Mouse (Mus musculus) neural tube, embryonic 12.5 days (tissue): Measurements from ENCODE around the gene Lingo3. TPM values are rescaled to one million over a fixed set of nuclear protein-coding genes. Genes with fewer than 3 reads are reported as not detected.
A peak's percentile ranks its signal among the peaks of the same experiment; 100 is the strongest.
"Not testable (repeated sequence)": the region's sequence is repeated elsewhere in the genome, so short reads cannot be mapped to it uniquely, and the experiment has no call there.

Experiments
- ATAC-seq: fragments of 200-750 bp; cut with Nextera tagmentation; 2 replicates; pipeline ENCODE4 v1.8.0; 2017; ENCODE audit warnings: low read depth, mild to moderate bottlenecking, moderate TSS enrichment, moderate library complexity; ENCODE audit not compliant: low FRiP score
- H3K27ac ChIP-seq: fragments of 300-500 bp; sonication (generic); 2 replicates; pipeline ENCODE4 v1.5.1; 2016
- H3K27me3 ChIP-seq: fragments of 300-500 bp; sonication (generic); replicated peaks from 2 replicates; pipeline ENCODE4 v1.6.1; 2016; ENCODE audit warnings: mild to moderate bottlenecking
- H3K36me3 ChIP-seq: fragments of 300-500 bp; sonication (generic); 2 replicates; pipeline ENCODE4 v1.6.1; 2016; ENCODE audit warnings: mild to moderate bottlenecking
- H3K4me1 ChIP-seq: fragments of 300-500 bp; sonication (generic); 2 replicates; pipeline ENCODE4 v1.6.1; 2016
- H3K4me2 ChIP-seq: fragments of 300-500 bp; sonication (generic); replicated peaks from 2 replicates; pipeline ENCODE4 v1.6.1; 2016; ENCODE audit warnings: mild to moderate bottlenecking
- H3K4me3 ChIP-seq: fragments of 300-500 bp; sonication (generic); 2 replicates; pipeline ENCODE4 v1.5.1; 2016
- H3K9ac ChIP-seq: fragments of 300-500 bp; sonication (generic); 2 replicates; pipeline ENCODE4 v1.6.1; 2016; ENCODE audit warnings: mild to moderate bottlenecking
- H3K9me3 ChIP-seq: fragments of 300-500 bp; sonication (generic); 2 replicates; pipeline ENCODE4 v1.6.1; 2016; ENCODE audit warnings: mild to moderate bottlenecking
- WGBS: fragments of 180-500 bp; shearing (Covaris S2); methylation state at CpG from one replicate; pipeline ENCODE4 v1.1.7; 2016; 5-methylcytosine and 5-hydroxymethylcytosine counted together
- polyA plus RNA-seq: library from polyadenylated mRNA; unstranded; fragments of >200 nt; fragmentation: Nextera tagmentation; extraction: Ambion mirVana; gene quantifications from 2 replicates; pipeline ENCODE4 v1.2.1, GENCODE M21; 2016

Lingo3 gene
- polyA plus RNA-seq, 1 experiment from 2014 or later: 0.65 TPM

GRCm38 (mm10) chr10:80816303-80816702, 27.5 kb downstream of the Lingo3 start:
- 80% methylated on average over 3 of the region's 3 CpGs for WGBS
- H3K9ac ChIP-seq, H3K4me2 ChIP-seq, ATAC-seq, H3K4me3 ChIP-seq, H3K4me1 ChIP-seq, H3K27me3 ChIP-seq, H3K27ac ChIP-seq, H3K36me3 ChIP-seq, H3K9me3 ChIP-seq: not testable (repeated sequence)

GRCm38 (mm10) chr10:80814800-80815199, 29.0 kb downstream of the Lingo3 start:
- Histone ChIP-seq H3K4me3 (no peak overlapping the region), H3K4me2 (no peak overlapping the region), H3K9me3 (no peaks in the 10 kb centered on the region), H3K36me3 (no peaks in the 10 kb centered on the region), H3K9ac (no peak overlapping the region), H3K27ac (no peak overlapping the region), H3K4me1 (peaks cover 7% of the 10 kb centered on the region), H3K27me3 (peaks cover 9% of the 10 kb centered on the region)
- 66% methylated on average over 7 of the region's 7 CpGs for WGBS
- no peak for ATAC-seq

- no peak for ATAC-seq
- Histone ChIP-seq H3K4me3 (no peak within 1 kb of the TSS), H3K4me1 (peaks cover 15% of the 10 kb centered on the region), H3K9ac (no peak within 1 kb of the TSS), H3K36me3 (no peaks in the 10 kb centered on the region), H3K4me2 (no peak within 1 kb of the TSS), H3K27me3 (peaks cover 20% of the 10 kb centered on the region), H3K9me3 (no peaks in the 10 kb centered on the region), H3K27ac (no peak within 1 kb of the TSS)
- WGBS: 72% methylated on average over 4 of the region's 4 CpGs
Observed at GRCm38 (mm10) chr10:80813366-80813765, 30.5 kb downstream of the Lingo3 start, which contains the start of gene Jsrp1. Jsrp1 (minus strand) TSS chr10:80813498.

GRCm38 (mm10) chr10:80812391-80813041, 31.3 kb downstream of the Lingo3 start:
- H3K9ac ChIP-seq: no peak overlapping the region
- ATAC-seq: no peak
- H3K36me3 ChIP-seq: no peaks in the 10 kb centered on the region
- H3K4me2 ChIP-seq: no peak overlapping the region
- H3K4me1 ChIP-seq: peaks cover 24% of the 10 kb centered on the region
- H3K4me3 ChIP-seq: no peak overlapping the region
- 66% methylated on average over 5 of the region's 5 CpGs for WGBS
- H3K27ac ChIP-seq: no peak overlapping the region
- no peaks in the 10 kb centered on the region for H3K9me3 ChIP-seq
- peaks cover 24% of the 10 kb centered on the region for H3K27me3 ChIP-seq

GRCm38 (mm10) chr10:80810084-80810483, 33.8 kb downstream of the Lingo3 start:
- Histone ChIP-seq H3K4me1 (peaks cover 41% of the 10 kb centered on the region), H3K4me2 (peak overlapping the region; percentile 33; the same call in 1 of the 2 replicates), H3K9me3 (no peaks in the 10 kb centered on the region), H3K9ac (no peak overlapping the region), H3K27ac (no peak overlapping the region), H3K4me3 (0 out of 2 replicates have a peak overlapping the region, but pooled peaks have one; percentile 5), H3K36me3 (peaks cover 4% of the 10 kb centered on the region), H3K27me3 (peaks cover 36% of the 10 kb centered on the region)
- ATAC-seq: no peak
- 3% methylated on average over 20 of the region's 20 CpGs for WGBS

GRCm38 (mm10) chr10:80808985-80809632, 34.7 kb downstream of the Lingo3 start:
- Histone ChIP-seq H3K9ac (0 out of 2 replicates have a peak overlapping the region, but pooled peaks have one; percentile 33), H3K36me3 (peaks cover 14% of the 10 kb centered on the region), H3K4me3 (peak overlapping the region; percentile 15; the same call in 1 of the 2 replicates), H3K27me3 (peaks cover 39% of the 10 kb centered on the region), H3K27ac (no peak overlapping the region), H3K9me3 (no peaks in the 10 kb centered on the region), H3K4me1 (peaks cover 41% of the 10 kb centered on the region), H3K4me2 (peak overlapping the region; percentile 99)
- no peak for ATAC-seq
- 7% methylated on average over 18 of the region's 18 CpGs for WGBS

- Histone ChIP-seq H3K4me1 (peaks cover 41% of the 10 kb centered on the region), H3K27me3 (peaks cover 39% of the 10 kb centered on the region), H3K36me3 (peaks cover 22% of the 10 kb centered on the region), H3K9me3 (no peaks in the 10 kb centered on the region), H3K4me2 (peak overlapping the region; percentile 99), H3K4me3 (peak overlapping the region; percentile 15; the same call in 1 of the 2 replicates), H3K27ac (no peak overlapping the region), H3K9ac (peak overlapping the region; percentile 33; the same call in 1 of the 2 replicates)
- ATAC-seq: no peak
- 17% methylated on average over 40 of the region's 40 CpGs for WGBS
Observed at GRCm38 (mm10) chr10:80808099-80808984, 35.5 kb downstream of the Lingo3 start.

- Histone ChIP-seq H3K27me3 (peaks cover 39% of the 10 kb centered on the region), H3K4me3 (peak overlapping the region; percentile 48), H3K4me1 (peaks cover 41% of the 10 kb centered on the region), H3K9me3 (no peaks in the 10 kb centered on the region), H3K27ac (peak overlapping the region; percentile 75; the same call in 1 of the 2 replicates), H3K36me3 (peaks cover 34% of the 10 kb centered on the region), H3K4me2 (peak overlapping the region; percentile 99), H3K9ac (peak overlapping the region; percentile 71)
- peak; percentile 76 for ATAC-seq
- under 1% methylated on average over 58 of the region's 58 CpGs for WGBS
Observed at GRCm38 (mm10) chr10:80807057-80807627, 36.7 kb downstream of the Lingo3 start.

GRCm38 (mm10) chr10:80806341-80807056, 37.3 kb downstream of the Lingo3 start:
- peaks cover 41% of the 10 kb centered on the region for H3K4me1 ChIP-seq
- H3K27me3 ChIP-seq: peaks cover 39% of the 10 kb centered on the region
- peak overlapping the region; percentile 71 for H3K9ac ChIP-seq
- peak overlapping the region; percentile 99 for H3K4me2 ChIP-seq
- H3K36me3 ChIP-seq: peaks cover 40% of the 10 kb centered on the region
- peak overlapping the region; percentile 75; the same call in 1 of the 2 replicates for H3K27ac ChIP-seq
- peak overlapping the region; percentile 48 for H3K4me3 ChIP-seq
- ATAC-seq: no peak
- 40% methylated on average over 34 of the region's 34 CpGs for WGBS
- H3K9me3 ChIP-seq: no peaks in the 10 kb centered on the region

GRCm38 (mm10) chr10:80805925-80806324, 37.9 kb downstream of the Lingo3 start:
- Histone ChIP-seq H3K4me3 (no peak overlapping the region), H3K27me3 (peaks cover 39% of the 10 kb centered on the region), H3K9ac (no peak overlapping the region), H3K27ac (no peak overlapping the region), H3K9me3 (no peaks in the 10 kb centered on the region), H3K4me2 (peak overlapping the region; percentile 99; the same call in 1 of the 2 replicates), H3K36me3 (peaks cover 46% of the 10 kb centered on the region), H3K4me1 (peaks cover 43% of the 10 kb centered on the region)
- WGBS: 13% methylated on average over 3 of the region's 3 CpGs
- no peak for ATAC-seq

- ATAC-seq: no peak
- H3K4me3 ChIP-seq: no peak overlapping the region
Observed at GRCm38 (mm10) chr10:80805322-80805721, 38.5 kb downstream of the Lingo3 start.

More at GRCm38 (mm10) chr10:80805322-80805721, 38.5 kb downstream of the Lingo3 start:
- WGBS: 70% methylated on average over 5 of the region's 5 CpGs
- H3K9ac ChIP-seq: no peak overlapping the region
- no peak overlapping the region for H3K27ac ChIP-seq
- H3K36me3 ChIP-seq: peaks cover 50% of the 10 kb centered on the region
- H3K4me1 ChIP-seq: peaks cover 47% of the 10 kb centered on the region
- no peaks in the 10 kb centered on the region for H3K9me3 ChIP-seq
- H3K4me2 ChIP-seq: no peak overlapping the region
- H3K27me3 ChIP-seq: peaks cover 35% of the 10 kb centered on the region
